Mouse (Mus musculus) small intestine, adult 2 months (tissue): Measurements from ENCODE around the gene Myzap.

Experiments used
- CTCF ChIP-seq: fragments of 200-500 bp; IDR thresholded peaks from 2 replicates; pipeline ENCODE4 v1.5.1; 2012; ENCODE audit warnings: low read depth, mild to moderate bottlenecking, control low read depth, inconsistent platforms, low read length, moderate library complexity, mixed read lengths; ENCODE audit not compliant: insufficient replicate concordance, insufficient read length; ENCODE audit errors: extremely low read depth
- POLR2A ChIP-seq: fragments of 200-500 bp; IDR thresholded peaks from 2 replicates; pipeline ENCODE4 v1.6.1; 2012; ENCODE audit warnings: low read depth, mild to moderate bottlenecking, control low read depth, inconsistent platforms, low read length, moderate library complexity

DNA sequence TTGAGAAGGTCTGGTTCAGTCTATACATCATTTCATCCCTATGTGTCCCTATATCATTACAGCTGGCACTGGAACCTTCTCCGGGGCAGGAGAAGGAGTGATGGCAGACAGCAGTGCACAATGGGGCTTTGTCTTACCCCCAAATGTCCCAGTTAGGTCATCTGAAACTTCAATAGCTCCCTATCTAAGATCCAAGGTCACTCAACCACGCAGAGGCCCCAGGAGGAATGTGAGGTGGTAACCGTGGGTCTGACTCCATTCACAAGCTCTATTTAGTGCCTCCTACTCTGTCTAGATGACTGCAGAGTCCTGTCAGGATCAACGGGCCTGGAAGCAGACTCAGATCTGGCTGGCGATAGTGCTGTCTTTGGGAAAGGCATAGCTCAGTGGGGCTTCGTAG, 36.8 kb upstream of the Myzap start:
- TF ChIP-seq CTCF, result no peak
- TF ChIP-seq POLR2A, result no peak
